Mouse (Mus musculus) hindbrain, embryonic 12.5 days (tissue): ENCODE measurements at regions not wholly inside any gene's neighbourhood (a gene's known extent, or its start where the extent isn't known, plus 50 kb on each side); places are given as distances from the start of the nearest gene placed in this dataset.

Experiments
- ATAC-seq: fragments of 200-750 bp; cut with Nextera tagmentation; 2 replicates; pipeline ENCODE4 v1.8.0; 2017; ENCODE audit warnings: moderate TSS enrichment; ENCODE audit not compliant: low FRiP score
- H3K27ac ChIP-seq: fragments of 300-500 bp; sonication (generic); 2 replicates; pipeline ENCODE4 v1.5.1; 2016; ENCODE audit warnings: mild to moderate bottlenecking
- H3K27me3 ChIP-seq: fragments of 300-500 bp; sonication (generic); 2 replicates; pipeline ENCODE4 v1.6.1; 2016; ENCODE audit warnings: mild to moderate bottlenecking
- H3K36me3 ChIP-seq: fragments of 300-500 bp; sonication (generic); 2 replicates; pipeline ENCODE4 v1.6.1; 2016; ENCODE audit warnings: mild to moderate bottlenecking
- H3K4me1 ChIP-seq: fragments of 300-500 bp; sonication (generic); 2 replicates; pipeline ENCODE4 v1.6.1; 2016
- H3K4me2 ChIP-seq: fragments of 300-500 bp; sonication (generic); replicated peaks from 2 replicates; pipeline ENCODE4 v1.6.1; 2016; ENCODE audit warnings: mild to moderate bottlenecking
- H3K4me3 ChIP-seq: fragments of 300-500 bp; sonication (generic); 2 replicates; pipeline ENCODE4 v1.5.1; 2016; ENCODE audit warnings: mild to moderate bottlenecking
- H3K9ac ChIP-seq: fragments of 300-500 bp; sonication (generic); 2 replicates; pipeline ENCODE4 v1.6.1; 2016; ENCODE audit warnings: mild to moderate bottlenecking, moderate library complexity
- H3K9me3 ChIP-seq: fragments of 300-500 bp; sonication (generic); replicated peaks from 2 replicates; pipeline ENCODE4 v1.6.1; 2016; ENCODE audit warnings: mild to moderate bottlenecking
- WGBS: fragments of 180-500 bp; shearing (Covaris S2); methylation state at CpG from one replicate; pipeline ENCODE4 v1.1.7; 2016; 5-methylcytosine and 5-hydroxymethylcytosine counted together

DNA sequence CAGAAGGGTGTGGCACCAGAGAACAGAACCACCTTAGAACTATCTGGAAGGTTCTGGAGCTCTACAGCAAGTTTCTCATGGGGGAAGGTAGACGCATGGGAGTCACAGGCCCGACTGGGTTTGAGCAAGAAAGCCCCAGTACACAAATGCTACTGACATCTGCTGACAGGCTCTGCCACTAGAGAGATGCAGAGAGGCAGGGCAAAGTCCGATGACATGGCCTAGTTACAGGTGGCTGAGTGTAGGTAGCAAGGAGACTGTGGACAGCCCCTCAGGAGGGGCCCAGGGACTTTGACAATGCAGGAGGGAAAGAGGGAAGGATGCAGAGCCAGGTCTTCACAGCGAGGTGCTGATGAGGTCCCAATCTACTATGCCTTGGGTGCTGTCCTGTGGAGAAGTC is 305.3 kb upstream of the Dio3 start:
- 88% methylated on average over 4 of the region's 4 CpGs for WGBS
- Histone ChIP-seq H3K4me1 (peaks cover 8% of the 10 kb centered on the region; the same call in 1 of the 2 replicates), H3K27ac (no peak overlapping the region), H3K36me3 (no peaks in the 10 kb centered on the region), H3K9me3 (no peaks in the 10 kb centered on the region), H3K4me3 (no peak overlapping the region), H3K27me3 (peaks cover 4% of the 10 kb centered on the region), H3K9ac (no peak overlapping the region), H3K4me2 (no peak overlapping the region)
- no peak for ATAC-seq

DNA sequence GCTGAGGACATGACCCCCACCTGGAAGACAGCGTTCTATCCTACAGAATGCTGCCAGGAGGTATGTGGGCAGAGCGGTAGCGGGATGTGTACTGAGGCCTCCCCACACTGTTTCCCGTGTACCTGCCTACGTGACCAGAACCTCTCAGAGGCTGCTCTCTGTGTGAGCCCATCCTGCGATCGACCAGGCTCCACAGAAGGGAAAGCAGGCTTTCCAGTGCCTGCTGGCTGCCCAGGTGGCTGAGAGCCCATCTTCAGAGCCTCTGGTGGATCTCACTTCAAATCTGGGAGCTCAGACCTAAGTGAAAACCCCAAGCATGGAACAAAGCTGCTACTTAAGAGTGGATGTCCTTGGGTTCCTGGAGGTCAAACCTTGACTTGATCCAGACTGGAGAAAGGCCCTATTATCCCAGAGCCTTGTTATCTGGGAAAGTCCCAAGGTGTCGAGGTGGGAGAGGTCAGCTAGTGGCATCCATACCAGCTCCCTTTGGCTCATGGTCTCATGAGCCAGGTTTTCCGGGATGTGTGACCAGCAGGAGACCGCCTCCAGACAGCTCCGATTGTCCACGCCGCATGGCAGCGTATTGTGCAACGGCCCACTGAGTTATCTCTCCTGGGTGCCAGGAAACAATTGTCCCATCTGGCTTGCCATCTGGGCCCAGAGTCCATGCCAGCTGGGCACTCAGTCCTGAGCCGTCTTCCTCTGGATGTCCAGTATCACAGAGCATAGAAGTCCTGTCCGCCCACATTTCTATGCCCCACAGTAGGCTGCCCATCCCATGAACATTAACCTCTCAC is 303.5 kb upstream of the Dio3 start:
- H3K4me2 ChIP-seq: no peak overlapping the region
- H3K27me3 ChIP-seq: peaks cover 3% of the 10 kb centered on the region; the same call in 1 of the 2 replicates
- no peak overlapping the region for H3K9ac ChIP-seq
- peak; percentile 64 for ATAC-seq
- H3K4me1 ChIP-seq: peaks cover 8% of the 10 kb centered on the region; the same call in 1 of the 2 replicates
- WGBS: 81% methylated on average over 17 of the region's 17 CpGs
- no peaks in the 10 kb centered on the region for H3K36me3 ChIP-seq
- H3K9me3 ChIP-seq: no peaks in the 10 kb centered on the region
- no peak overlapping the region for H3K4me3 ChIP-seq
- H3K27ac ChIP-seq: 0 out of 2 replicates have a peak overlapping the region, but pooled peaks have one; percentile 7

DNA sequence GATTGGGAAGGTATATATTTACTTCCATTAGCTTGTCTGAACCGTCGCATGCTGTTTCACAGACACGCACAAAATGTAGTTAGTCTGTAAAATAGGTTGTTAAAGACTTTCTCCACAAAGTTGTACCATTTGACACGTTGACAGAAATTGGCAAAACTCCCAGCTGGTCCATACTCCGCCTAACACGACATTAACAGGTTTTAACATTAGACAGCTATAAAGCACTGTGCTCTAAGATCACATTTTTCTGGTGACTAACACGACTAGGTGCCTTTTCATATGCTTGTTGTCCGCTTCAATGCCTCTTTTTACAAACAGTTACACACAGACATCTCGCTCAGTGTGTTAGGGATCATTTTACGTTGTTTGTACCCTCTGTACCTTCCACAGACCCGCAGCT is 294.2 kb upstream of the Dio3 start:
- ATAC-seq: no peak
- H3K27me3 ChIP-seq: no peaks in the 10 kb centered on the region
- H3K4me3 ChIP-seq: no peak overlapping the region
- no peaks in the 10 kb centered on the region for H3K9me3 ChIP-seq
- H3K9ac ChIP-seq: no peak overlapping the region
- WGBS: 77% methylated on average over 11 of the region's 11 CpGs
- no peaks in the 10 kb centered on the region for H3K36me3 ChIP-seq
- H3K27ac ChIP-seq: no peak overlapping the region
- no peaks in the 10 kb centered on the region for H3K4me1 ChIP-seq
- H3K4me2 ChIP-seq: no peak overlapping the region

DNA sequence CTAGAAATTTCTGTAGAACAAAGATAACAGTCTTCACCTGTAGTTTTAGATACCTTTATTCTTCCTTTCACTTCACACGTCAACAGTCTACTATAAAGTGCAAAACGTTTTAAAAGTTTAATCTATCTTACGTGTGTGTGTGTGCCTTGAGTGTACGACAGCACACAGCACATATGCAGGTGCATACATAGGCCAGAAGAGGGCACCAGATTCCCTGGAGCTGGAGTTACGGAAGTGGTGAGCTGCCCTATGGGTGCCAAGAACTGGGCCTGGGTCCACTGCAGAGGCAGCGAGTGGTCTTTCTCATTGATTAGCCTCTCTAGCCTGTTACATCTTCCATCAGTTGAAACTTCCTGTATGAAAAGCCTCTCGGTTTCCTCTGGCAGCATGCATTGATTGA is 285.5 kb upstream of the Dio3 start:
- Histone ChIP-seq H3K4me1 (no peaks in the 10 kb centered on the region), H3K27ac (no peak overlapping the region), H3K4me2 (no peak overlapping the region), H3K36me3 (no peaks in the 10 kb centered on the region), H3K9ac (no peak overlapping the region), H3K27me3 (no peaks in the 10 kb centered on the region), H3K4me3 (no peak overlapping the region), H3K9me3 (0 out of 2 replicates have a peak, but pooled peaks cover 7% of the 10 kb centered on the region)
- 92% methylated on average over 7 of the region's 7 CpGs for WGBS
- ATAC-seq: no peak

DNA sequence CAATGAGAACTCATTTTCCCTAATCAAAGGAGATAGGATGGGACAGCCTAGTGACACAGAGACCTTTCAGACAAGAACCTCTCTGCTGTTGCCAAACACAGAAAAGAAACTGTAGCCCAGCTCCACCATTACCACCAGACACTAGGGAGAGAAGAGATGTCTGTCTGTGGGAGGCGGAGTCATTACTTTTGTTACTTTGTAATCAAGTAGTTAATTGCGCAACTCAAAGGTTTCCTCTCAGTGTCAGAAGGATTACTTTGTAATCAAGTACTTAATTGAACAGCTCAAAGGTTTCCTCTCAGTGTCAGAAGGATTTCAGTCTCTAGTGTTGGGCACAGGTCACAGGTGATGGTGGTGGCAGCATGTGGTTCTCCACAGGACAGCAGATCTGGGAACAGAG is 276.2 kb upstream of the Dio3 start:
- Histone ChIP-seq H3K36me3 (no peaks in the 10 kb centered on the region), H3K9me3 (no peaks in the 10 kb centered on the region), H3K4me3 (no peak overlapping the region), H3K9ac (no peak overlapping the region), H3K4me2 (no peak overlapping the region), H3K27ac (no peak overlapping the region), H3K27me3 (no peaks in the 10 kb centered on the region), H3K4me1 (no peaks in the 10 kb centered on the region)
- WGBS: 98% methylated on average over 2 of the region's 2 CpGs
- ATAC-seq: no peak

DNA sequence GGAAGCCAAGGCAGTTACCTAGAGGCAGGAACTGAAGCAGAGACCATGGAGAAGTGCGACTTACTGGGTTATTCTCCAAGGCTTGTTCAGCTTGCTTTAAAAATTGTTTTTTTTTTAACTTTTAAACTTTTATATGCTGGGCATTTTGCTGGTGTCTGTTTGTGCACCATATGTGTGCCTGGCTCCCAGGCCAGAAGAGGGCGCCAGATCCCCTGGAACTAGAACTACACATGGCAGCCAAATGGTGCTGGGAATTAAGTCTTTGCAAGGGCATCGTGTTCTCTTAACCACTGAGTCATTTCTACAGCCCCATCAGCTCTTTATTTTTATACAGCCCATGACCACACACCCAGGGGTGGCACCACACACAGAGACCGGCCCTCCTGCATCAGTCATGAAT is 269.7 kb upstream of the Dio3 start:
- no peak overlapping the region for H3K4me3 ChIP-seq
- H3K4me2 ChIP-seq: no peak overlapping the region
- H3K4me1 ChIP-seq: no peaks in the 10 kb centered on the region
- no peak overlapping the region for H3K27ac ChIP-seq
- H3K9me3 ChIP-seq: no peaks in the 10 kb centered on the region
- WGBS: 45% methylated on average over 4 of the region's 4 CpGs
- no peak for ATAC-seq
- no peaks in the 10 kb centered on the region for H3K36me3 ChIP-seq
- no peak overlapping the region for H3K9ac ChIP-seq
- no peaks in the 10 kb centered on the region for H3K27me3 ChIP-seq

DNA sequence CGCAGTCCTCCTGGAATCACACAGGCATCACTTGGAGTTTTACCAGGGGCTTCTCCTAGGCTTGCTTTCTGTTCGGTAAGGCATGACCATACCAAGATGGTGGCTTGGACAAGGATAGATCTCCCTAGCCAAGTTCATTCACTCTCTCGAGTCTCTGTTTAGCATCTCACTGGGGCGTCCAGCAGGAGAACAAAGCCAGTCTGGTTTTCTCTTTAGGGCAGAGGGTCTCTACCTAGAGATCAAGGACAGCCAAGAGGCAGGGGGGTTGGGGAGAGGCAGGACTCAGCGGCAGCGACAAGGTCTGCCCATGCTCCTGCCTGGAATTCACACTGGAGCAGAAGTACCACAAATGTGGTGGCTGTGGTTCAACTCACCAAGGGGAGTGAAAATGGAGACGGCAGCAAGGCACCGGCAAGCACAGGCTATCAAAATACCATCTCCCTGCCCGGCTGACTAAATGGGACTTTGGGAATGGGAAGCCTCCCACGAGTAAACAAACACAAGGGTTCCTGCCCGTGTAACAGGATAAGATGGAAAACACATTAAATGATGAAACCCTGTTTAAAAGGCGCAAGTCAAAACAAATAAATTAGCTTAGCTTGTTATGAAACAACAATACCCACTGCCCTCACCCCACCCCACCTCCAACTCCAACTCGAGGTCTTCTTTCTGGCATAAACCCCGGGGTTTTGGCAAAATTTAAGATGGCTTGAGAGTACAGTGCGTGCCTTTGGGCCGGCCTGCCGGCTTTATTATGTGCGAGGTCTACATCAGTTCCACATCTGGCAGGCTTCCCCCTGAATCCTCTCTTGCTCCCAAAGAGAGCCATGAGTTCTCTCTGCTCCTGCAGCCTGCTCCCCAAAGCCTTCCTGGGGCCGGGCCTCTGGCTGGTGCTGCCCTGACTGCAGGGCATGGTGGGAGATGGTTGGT is 258.1 kb upstream of the Dio3 start:
- Histone ChIP-seq H3K27me3 (no peaks in the 10 kb centered on the region), H3K36me3 (no peaks in the 10 kb centered on the region), H3K9ac (no peak overlapping the region), H3K4me2 (no peak overlapping the region), H3K4me1 (peaks cover 16% of the 10 kb centered on the region), H3K9me3 (peaks cover 6% of the 10 kb centered on the region; the same call in 1 of the 2 replicates), H3K4me3 (no peak overlapping the region), H3K27ac (no peak overlapping the region)
- WGBS: 60% methylated on average over 19 of the region's 19 CpGs
- ATAC-seq: no peak

DNA sequence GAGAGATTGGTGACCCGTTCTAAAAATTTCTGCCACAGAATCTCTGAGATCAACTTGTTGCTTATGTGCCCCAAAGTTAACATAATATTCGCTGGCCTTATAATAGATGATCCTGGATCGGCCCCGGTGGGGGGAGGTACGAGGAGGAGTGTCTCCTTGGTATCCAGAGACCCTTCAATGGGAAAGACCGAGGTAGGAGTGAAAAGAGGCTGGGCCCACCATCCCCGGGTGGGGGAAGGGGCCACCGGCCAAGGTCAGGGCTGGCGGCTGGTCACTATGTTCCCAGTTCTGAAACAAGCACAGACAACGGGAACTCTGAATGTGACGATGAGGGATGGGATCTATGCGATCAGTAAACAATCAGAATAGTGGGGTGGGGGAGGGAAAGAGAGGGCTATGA is 257.2 kb upstream of the Dio3 start:
- no peak overlapping the region for H3K27ac ChIP-seq
- 83% methylated on average over 12 of the region's 12 CpGs for WGBS

DNA sequence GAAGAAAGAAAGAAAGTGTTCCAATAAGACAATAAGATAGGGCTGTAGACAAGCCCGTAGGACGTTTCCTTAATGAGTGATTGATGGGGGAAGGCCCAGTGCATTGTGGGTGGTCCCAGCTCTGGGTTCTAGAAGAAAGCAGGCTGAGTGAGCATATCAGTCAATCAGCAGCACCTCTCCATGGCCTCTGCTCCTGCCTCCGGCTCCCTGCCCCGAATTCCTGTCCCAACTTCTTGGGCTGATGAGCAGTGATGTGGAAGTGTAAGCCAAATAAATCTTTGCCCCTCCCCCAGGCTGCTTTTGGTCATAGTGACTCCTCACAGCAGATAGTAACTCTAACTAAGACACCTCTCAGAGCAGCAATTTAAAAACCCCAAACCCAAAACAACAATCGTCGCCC is 256.2 kb upstream of the Dio3 start:
- ATAC-seq: no peak
- no peak overlapping the region for H3K4me2 ChIP-seq
- 55% methylated on average over 6 of the region's 6 CpGs for WGBS

More for the DNA sequence above, 257.2 kb upstream of the Dio3 start:
- Histone ChIP-seq H3K36me3 (no peaks in the 10 kb centered on the region), H3K9me3 (peaks cover 6% of the 10 kb centered on the region; the same call in 1 of the 2 replicates), H3K4me2 (no peak overlapping the region), H3K4me3 (no peak overlapping the region), H3K9ac (no peak overlapping the region), H3K27me3 (no peaks in the 10 kb centered on the region), H3K4me1 (peaks cover 25% of the 10 kb centered on the region)
- ATAC-seq: no peak

DNA sequence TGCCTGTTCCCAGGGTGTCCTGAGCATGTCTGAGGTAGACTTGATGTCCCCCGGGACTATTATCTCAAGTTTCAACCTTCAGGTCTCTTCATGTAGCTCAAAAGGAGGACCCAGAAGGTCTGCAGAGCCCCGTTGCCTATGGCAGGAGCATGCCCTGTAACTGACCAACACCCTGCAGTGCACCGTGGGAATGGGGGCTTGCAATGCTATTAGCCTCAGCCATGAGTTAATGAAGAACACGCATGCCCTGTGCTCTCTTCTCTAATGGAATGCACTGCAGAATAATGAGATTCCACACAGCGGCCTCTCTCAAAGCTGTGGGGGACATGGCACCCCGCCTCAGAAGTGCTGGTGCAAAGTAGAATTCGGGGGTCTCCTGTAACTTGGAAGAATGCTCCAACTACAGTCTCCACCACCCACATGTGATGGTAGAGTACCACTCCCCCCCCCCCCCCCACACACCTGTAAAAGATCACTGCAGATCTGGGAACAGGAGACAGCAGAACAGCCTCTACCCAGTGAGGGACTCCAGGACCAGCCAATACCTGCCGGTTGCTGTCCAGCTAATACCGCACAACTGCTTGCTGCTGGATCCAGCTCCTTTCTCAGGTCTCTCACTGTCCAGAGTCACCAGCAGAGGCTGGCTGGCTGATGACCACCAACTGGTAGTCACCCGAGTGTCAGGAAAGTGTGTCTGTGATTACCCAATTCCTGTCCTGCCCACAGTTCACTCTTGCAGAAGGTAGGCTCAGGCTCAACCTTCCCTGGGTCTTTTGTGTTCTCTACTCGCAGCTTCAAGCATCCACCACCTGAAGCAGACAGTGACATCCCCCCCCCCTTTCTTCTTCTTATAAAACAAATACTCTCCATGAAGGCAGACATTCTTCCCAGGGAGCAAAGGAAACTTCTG is 255.4 kb upstream of the Dio3 start:
- H3K36me3 ChIP-seq: no peaks in the 10 kb centered on the region
- H3K4me1 ChIP-seq: peaks cover 38% of the 10 kb centered on the region
- H3K27me3 ChIP-seq: no peaks in the 10 kb centered on the region
- WGBS: 62% methylated on average over 11 of the region's 11 CpGs
- H3K4me3 ChIP-seq: no peak overlapping the region
- no peak overlapping the region for H3K9ac ChIP-seq
- H3K27ac ChIP-seq: no peak overlapping the region
- peaks cover 4% of the 10 kb centered on the region; the same call in 1 of the 2 replicates for H3K9me3 ChIP-seq
- ATAC-seq: no peak
- no peak overlapping the region for H3K4me2 ChIP-seq

More for the DNA sequence above, 256.2 kb upstream of the Dio3 start:
- Histone ChIP-seq H3K4me3 (no peak overlapping the region), H3K4me1 (peaks cover 34% of the 10 kb centered on the region), H3K9ac (no peak overlapping the region), H3K9me3 (peaks cover 6% of the 10 kb centered on the region; the same call in 1 of the 2 replicates), H3K36me3 (no peaks in the 10 kb centered on the region), H3K27ac (no peak overlapping the region), H3K27me3 (no peaks in the 10 kb centered on the region)

DNA sequence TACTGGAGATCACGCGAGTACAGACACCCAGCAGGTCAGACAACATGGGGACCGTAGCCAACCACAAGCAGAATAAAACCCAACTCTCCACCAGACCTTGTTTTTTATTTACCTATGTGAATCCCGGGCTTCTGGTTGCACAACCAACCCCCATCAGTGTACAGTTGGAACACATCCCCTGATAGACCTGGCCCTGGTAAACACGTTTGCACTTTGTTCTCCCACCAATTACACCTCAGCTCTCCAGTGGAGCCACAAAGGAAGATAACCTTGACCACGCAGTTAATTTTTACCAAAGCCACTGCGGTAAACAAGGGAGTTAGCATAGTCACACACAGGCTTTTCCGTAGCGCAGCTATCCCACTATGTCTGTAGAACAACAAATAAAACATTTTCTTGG is 254.6 kb upstream of the Dio3 start:
- no peak overlapping the region for H3K9ac ChIP-seq
- no peak overlapping the region for H3K4me2 ChIP-seq
- H3K4me3 ChIP-seq: no peak overlapping the region
- no peaks in the 10 kb centered on the region for H3K36me3 ChIP-seq
- no peak overlapping the region for H3K27ac ChIP-seq
- no peak for ATAC-seq
- H3K27me3 ChIP-seq: 0 out of 2 replicates have a peak, but pooled peaks cover 4% of the 10 kb centered on the region
- WGBS: 88% methylated on average over 9 of the region's 9 CpGs
- H3K4me1 ChIP-seq: peaks cover 38% of the 10 kb centered on the region
- H3K9me3 ChIP-seq: no peaks in the 10 kb centered on the region
